Mouse (Mus musculus): Measurements from ENCODE around the gene Plcb4. TPM values are rescaled to one million over a fixed set of nuclear protein-coding genes. Genes with fewer than 3 reads are reported as not detected.

The Plcb4 gene
- total and polyA plus RNA-seq, 3 experiments = not detected

- no peaks in the 10 kb centered on the region for H3K27me3 ChIP-seq (replicated peaks)
- no peak for TF ChIP-seq NELFE (IDR thresholded peaks at IDR 0.05; ENCODE audit: low read depth, low read length)
- H3K36me3 ChIP-seq (replicated peaks in 1 of 2; ENCODE audit: control insufficient read depth in 1 of 2, insufficient read depth in 1 of 2, low read length in 1 of 2) = no peaks in the 10 kb centered on the region
- no peak overlapping the region for H3K9ac ChIP-seq (ENCODE audit: insufficient read depth, low read depth)
- H3K4me3 ChIP-seq (replicated peaks in 1 of 3; ENCODE audit: low read depth in 2 of 3, low read length in 2 of 3, poor library complexity in 1 of 3) = no peak overlapping the region
- H3K4me2 ChIP-seq (ENCODE audit: insufficient read depth, low read depth, poor library complexity, severe bottlenecking) = no peak overlapping the region
- DNase-seq (ENCODE audit: extremely low read depth) = no peak
- peaks cover 54% of the 10 kb centered on the region for H3K9me3 ChIP-seq (replicated peaks; ENCODE audit: low read length)
- dilution Hi-C loops (cut with MboI; ENCODE audit: extremely low pct_ligation_motif_present, extremely low pct_unique_long_range_greater_than_20kb, low sequenced_read_pairs) = no loop called here
- in situ Hi-C loops (cut with MboI; ENCODE audit: low pct_ligation_motif_present, low pct_unique_long_range_greater_than_20kb, low sequenced_read_pairs) = no loop called here
- no peak overlapping the region for H3K27ac ChIP-seq (ENCODE audit: insufficient read depth, low read depth)
- no peaks in the 10 kb centered on the region for H3K4me1 ChIP-seq (ENCODE audit: control insufficient read depth in 1 of 2, insufficient read depth in 2 of 2)
- H3K79me2 ChIP-seq (replicated peaks; ENCODE audit: control insufficient read depth, extremely low read depth, insufficient read depth, poor library complexity, severe bottlenecking) = no peaks in the 10 kb centered on the region
These were observed 42.7 kb upstream of the Plcb4 start for GRCm38 (mm10) chr2:135616090-135616489.

DNA sequence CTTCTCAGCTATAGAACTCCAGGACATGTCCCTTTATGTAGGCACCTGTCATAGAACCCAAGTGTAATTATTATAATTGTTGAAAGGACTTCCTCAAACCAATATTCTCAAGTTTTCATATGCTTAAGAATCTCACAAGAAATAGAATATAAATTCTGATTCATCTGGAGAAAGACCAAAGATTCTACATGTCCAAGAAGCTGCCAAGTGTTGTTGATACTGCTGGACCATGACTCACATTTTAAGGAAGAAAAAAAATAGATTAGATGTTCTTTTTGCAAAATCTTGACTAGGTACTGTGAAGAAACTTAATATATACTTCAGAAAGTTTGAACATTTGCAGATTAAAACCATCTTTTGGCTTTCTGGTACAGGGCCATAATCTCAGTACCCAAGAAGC is 40.3 kb upstream of the Plcb4 start:
- in situ Hi-C loops (cut with MboI; ENCODE audit: low pct_ligation_motif_present, low pct_unique_long_range_greater_than_20kb, low sequenced_read_pairs) = no loop called here
- dilution Hi-C loops (cut with MboI; ENCODE audit: extremely low pct_ligation_motif_present, extremely low pct_unique_long_range_greater_than_20kb, low sequenced_read_pairs) = no loop called here
- Histone ChIP-seq H3K9me3 (replicated peaks; ENCODE audit: low read length) (peaks cover 58% of the 10 kb centered on the region), H3K27me3 (replicated peaks) (no peaks in the 10 kb centered on the region), H3K9ac (ENCODE audit: insufficient read depth, low read depth) (no peak overlapping the region), H3K4me2 (ENCODE audit: insufficient read depth, low read depth, poor library complexity, severe bottlenecking) (no peak overlapping the region), H3K4me1 (ENCODE audit: control insufficient read depth in 1 of 2, insufficient read depth in 2 of 2) (no peaks in the 10 kb centered on the region), H3K36me3 (replicated peaks in 1 of 2; ENCODE audit: control insufficient read depth in 1 of 2, insufficient read depth in 1 of 2, low read length in 1 of 2) (no peaks in the 10 kb centered on the region), H3K27ac (ENCODE audit: insufficient read depth, low read depth) (no peak overlapping the region), H3K4me3 (replicated peaks in 1 of 3; ENCODE audit: low read depth in 2 of 3, low read length in 2 of 3, poor library complexity in 1 of 3) (no peak overlapping the region), H3K79me2 (replicated peaks; ENCODE audit: control insufficient read depth, extremely low read depth, insufficient read depth, poor library complexity, severe bottlenecking) (no peaks in the 10 kb centered on the region)
- no peak for DNase-seq (ENCODE audit: extremely low read depth)
- TF ChIP-seq MEF2A (IDR thresholded peaks at IDR 0.05; ENCODE audit: borderline replicate concordance, low read depth, low read length) (no peak), POLR2AphosphoS2 (IDR thresholded peaks at IDR 0.05; ENCODE audit: low read depth, low read length) (no peak), ELF1 (IDR thresholded peaks at IDR 0.05; ENCODE audit: low read depth, low read length) (no peak), MAX (IDR thresholded peaks at IDR 0.05; ENCODE audit: low read length) (no peak), USF2 (conservative IDR thresholded peaks at IDR 0.05; ENCODE audit: low read depth, low read length) (no peak), PAX5 (IDR thresholded peaks at IDR 0.05; ENCODE audit: low read length) (no peak), GABPA (IDR thresholded peaks at IDR 0.05; ENCODE audit: insufficient replicate concordance, low read depth, low read length) (no peak), MXI1 (IDR thresholded peaks at IDR 0.05; ENCODE audit: low read depth, low read length) (no peak), ZC3H11A (IDR thresholded peaks at IDR 0.05; ENCODE audit: low read depth, low read length) (no peak), TCF12 (IDR thresholded peaks at IDR 0.05; ENCODE audit: low read depth, low read length) (no peak), POLR2A (IDR thresholded peaks at IDR 0.05; ENCODE audit: low read depth, low read length) (no peak), HCFC1 (IDR thresholded peaks at IDR 0.05; ENCODE audit: low read depth, low read length) (no peak), NELFE (IDR thresholded peaks at IDR 0.05; ENCODE audit: low read depth, low read length) (no peak), CTCF (conservative IDR thresholded peaks at IDR 0.05 in 1 of 2, IDR thresholded peaks at IDR 0.05 in 1 of 2; ENCODE audit: low read depth in 2 of 2, low read length in 2 of 2) (no peak), ETS1 (conservative IDR thresholded peaks at IDR 0.05; ENCODE audit: low read depth, low read length) (no peak), BHLHE40 (IDR thresholded peaks at IDR 0.05; ENCODE audit: low read depth, low read length) (no peak), KAT2A (IDR thresholded peaks at IDR 0.05; ENCODE audit: insufficient replicate concordance, low read length) (no peak)

Measured in CH12.LX (cell line).